Comparison of ENCODE assay signal across 13 mouse cellular contexts in genomic region chr7:130938005-130938404, GRCm38 (mm10). TPM values are rescaled to one million over a fixed set of nuclear protein-coding genes. Genes with fewer than 3 reads are reported as not detected.
DNase-seq lines count a peak whose midpoint lies in the region; ATAC-seq and TF ChIP-seq lines count a peak whose summit lies in the region.
"Had no signal": no experiment of that assay in that cellular context is flagged by ENCODE, and none has a peak within 500 bp of the region (broad histone marks: within the 10 kb centered on the region; RNA-seq: fewer than 3 reads in every experiment).

No protein-coding gene starts in this region.

- no peak for ATAC-seq in forebrain, embryonic 11.5 days (replicated peaks; ENCODE audit: low FRiP score)
- no peak for ATAC-seq in forebrain, postnatal 0 days
- no peak for ATAC-seq in heart, embryonic 14.5 days (ENCODE audit: insufficient number of reproducible peaks, insufficient read depth, low FRiP score, low read depth)
- no peak for ATAC-seq in limb, embryonic 14.5 days (ENCODE audit: low FRiP score, low read depth)

- peak; percentile 37 for DNase-seq in forebrain, embryonic 11.5 days (ENCODE audit: low spot score)
- DNase-seq in forebrain, postnatal 0 days = no peak
- no peak for DNase-seq in heart, postnatal 4 days
- DNase-seq in left cerebral cortex, adult 2 months (ENCODE audit: extremely low spot score in 1 of 2, low spot score in 2 of 2) = no peak
- DNase-seq in left cerebral cortex, postnatal 36 days (ENCODE audit: low spot score in 2 of 2) = no peak
- DNase-seq in limb, embryonic 14.5 days (ENCODE audit: low spot score) = no peak
- no peak for DNase-seq in thymus, adult 18-20 months
- DNase-seq: adrenal gland, adult 8-10 months had no signal

- peaks cover 47% of the 10 kb centered on the region for H3K27me3 ChIP-seq in forebrain, embryonic 11.5 days (ENCODE audit: control insufficient read depth, insufficient read depth, low read length)
- peaks cover 33% of the 10 kb centered on the region for H3K27me3 ChIP-seq in forebrain, postnatal 0 days (ENCODE audit: insufficient read depth, low read length)
- peaks cover 31% of the 10 kb centered on the region for H3K27me3 ChIP-seq in heart, embryonic 14.5 days (ENCODE audit: control insufficient read depth, insufficient read depth, low read length)
- peaks cover 54% of the 10 kb centered on the region for H3K27me3 ChIP-seq in limb, embryonic 14.5 days (ENCODE audit: control insufficient read depth, insufficient read depth, low read length)

- no peak for TF ChIP-seq POLR2A in limb, embryonic 14.5 days (IDR thresholded peaks at IDR 0.05; ENCODE audit: borderline replicate concordance, extremely low read depth, insufficient read depth, insufficient read length)

- H3K4me1 ChIP-seq in forebrain, embryonic 11.5 days (replicated peaks; ENCODE audit: control insufficient read depth, insufficient read depth, low read length) = peaks cover 9% of the 10 kb centered on the region
- peaks cover 7% of the 10 kb centered on the region for H3K4me1 ChIP-seq in forebrain, postnatal 0 days (ENCODE audit: insufficient read depth)
- H3K4me1 ChIP-seq in heart, embryonic 14.5 days (ENCODE audit: control insufficient read depth in 2 of 2, insufficient read depth in 2 of 2, low read length in 2 of 2) = peaks cover 22 to 24% of the 10 kb centered on the region in 2 experiments
- peaks cover 7% of the 10 kb centered on the region; the same call in 1 of the 2 replicates for H3K4me1 ChIP-seq in limb, embryonic 14.5 days (ENCODE audit: control insufficient read depth, insufficient read depth, low read length)

- WGBS in forebrain, embryonic 11.5 days = 67% methylated on average over 4 of the region's 4 CpGs
- 62% methylated on average over 4 of the region's 4 CpGs for WGBS in forebrain, postnatal 0 days
- 60% methylated on average over 4 of the region's 4 CpGs for WGBS in heart, embryonic 14.5 days
- 65% methylated on average over 4 of the region's 4 CpGs for WGBS in limb, embryonic 14.5 days

- no peaks in the 10 kb centered on the region for H3K36me3 ChIP-seq in forebrain, embryonic 11.5 days (ENCODE audit: control insufficient read depth, insufficient read depth, low read length)
- H3K36me3 ChIP-seq in forebrain, postnatal 0 days (ENCODE audit: insufficient read depth) = no peaks in the 10 kb centered on the region
- H3K36me3 ChIP-seq in heart, embryonic 14.5 days (ENCODE audit: control insufficient read depth, insufficient read depth, low read length) = no peaks in the 10 kb centered on the region
- H3K36me3 ChIP-seq in limb, embryonic 14.5 days (ENCODE audit: control insufficient read depth, insufficient read depth, low read length) = no peaks in the 10 kb centered on the region
- H3K36me3 ChIP-seq: lung, embryonic 15.5 days had no signal

- H3K4me3 ChIP-seq in forebrain, embryonic 11.5 days (ENCODE audit: low read depth, low read length) = no peak overlapping the region
- no peak overlapping the region for H3K4me3 ChIP-seq in forebrain, postnatal 0 days (ENCODE audit: low read depth, low read length)
- no peak overlapping the region for H3K4me3 ChIP-seq in heart, embryonic 14.5 days (ENCODE audit: control insufficient read depth in 1 of 2, insufficient read depth in 1 of 2, low read depth in 1 of 2, low read length in 2 of 2)
- H3K4me3 ChIP-seq in left cerebral cortex, adult 2 months = peak overlapping the region; percentile 64
- peak overlapping the region; percentile 62 for H3K4me3 ChIP-seq in limb, embryonic 14.5 days (replicated peaks; ENCODE audit: low read length)

- H3K4me2 ChIP-seq in forebrain, embryonic 11.5 days (ENCODE audit: low read depth, low read length, severe bottlenecking) = no peak overlapping the region
- no peak overlapping the region for H3K4me2 ChIP-seq in forebrain, postnatal 0 days (ENCODE audit: low read depth)
- peak overlapping the region; percentile 95 for H3K4me2 ChIP-seq in heart, embryonic 14.5 days (ENCODE audit: low read length)
- H3K4me2 ChIP-seq in limb, embryonic 14.5 days (replicated peaks; ENCODE audit: low read depth, low read length, severe bottlenecking) = peak overlapping the region; percentile 91

- no peaks in the 10 kb centered on the region for H3K9me3 ChIP-seq in forebrain, embryonic 11.5 days (ENCODE audit: control insufficient read depth, low read length)
- no peaks in the 10 kb centered on the region for H3K9me3 ChIP-seq in forebrain, postnatal 0 days (ENCODE audit: low read length)
- H3K9me3 ChIP-seq in heart, embryonic 14.5 days (ENCODE audit: control insufficient read depth, low read length) = no peaks in the 10 kb centered on the region
- H3K9me3 ChIP-seq in limb, embryonic 14.5 days (ENCODE audit: control insufficient read depth, low read length) = no peaks in the 10 kb centered on the region
- H3K9me3 ChIP-seq: lung, embryonic 15.5 days had no signal

- no peak overlapping the region for H3K27ac ChIP-seq in forebrain, embryonic 11.5 days (ENCODE audit: low read depth, low read length)
- H3K27ac ChIP-seq in forebrain, postnatal 0 days (ENCODE audit: low read depth, low read length) = no peak overlapping the region
- no peak overlapping the region for H3K27ac ChIP-seq in heart, embryonic 14.5 days (replicated peaks in 1 of 2; ENCODE audit: control insufficient read depth in 1 of 2, insufficient read depth in 1 of 2, low read depth in 2 of 2, low read length in 2 of 2)
- H3K27ac ChIP-seq in left cerebral cortex, adult 2 months = peak overlapping the region; percentile 63
- no peak overlapping the region for H3K27ac ChIP-seq in limb, embryonic 14.5 days (replicated peaks; ENCODE audit: low read depth, low read length)
- H3K27ac ChIP-seq: hindbrain, embryonic 14.5 days; lung, embryonic 15.5 days had no signal

- no peak for TF ChIP-seq CTCF in forebrain, postnatal 0 days (IDR thresholded peaks at IDR 0.05; ENCODE audit: low read depth)
- TF ChIP-seq CTCF in left cerebral cortex, adult 2 months (IDR thresholded peaks at IDR 0.05) = no peak

- H3K9ac ChIP-seq in forebrain, embryonic 11.5 days (ENCODE audit: low read length) = no peak overlapping the region
- no peak overlapping the region for H3K9ac ChIP-seq in forebrain, postnatal 0 days
- no peak overlapping the region for H3K9ac ChIP-seq in heart, embryonic 14.5 days (ENCODE audit: low read length)
- no peak overlapping the region for H3K9ac ChIP-seq in limb, embryonic 14.5 days (ENCODE audit: low read depth, low read length, severe bottlenecking)
- H3K9ac ChIP-seq: hindbrain, embryonic 14.5 days; lung, embryonic 15.5 days had no signal

- intact Hi-C loops in left cerebral cortex, adult 2 months (cut with DNase I) = loop anchor here (5.0 kb wide), 1 partner anchor 39 kb away; no protein-coding TSS in a partner anchor
- intact Hi-C loops in left cerebral cortex, postnatal 36 days (cut with DNase I) = no loop called here

RNA-seq across cellular contexts. Expression of gene Htra1, which starts 2.1 kb away (rescaled TPM):
- polyA plus RNA-seq in forebrain, embryonic 11.5 days (2014; fragmentation: Nextera tagmentation; extraction: Ambion mirVana) = 2.7 and 4.2 TPM in 2 replicates
- 30.4 and 36.2 TPM in 2 replicates for total RNA-seq in forebrain, postnatal 0 days (2014; rRNA removed)
- polyA plus RNA-seq in forebrain, postnatal 0 days (2015; fragmentation: Nextera tagmentation; extraction: Ambion mirVana) = 31.7 and 37.3 TPM in 2 replicates
- 60.0 and 73.5 TPM in 2 replicates for polyA plus RNA-seq in heart, embryonic 14.5 days (2014; fragmentation: Nextera tagmentation; extraction: Ambion mirVana)
- 100 to 1,000 TPM; 125 to 139 TPM for total RNA-seq in heart, postnatal 4 days (2021)
- total RNA-seq in left cerebral cortex, adult 2 months (2021) = 100 to 1,000 TPM; 200 to 236 TPM
- 100 to 1,000 TPM; 228 to 243 TPM for total RNA-seq in left cerebral cortex, postnatal 36 days (2021)
- 102 and 124 TPM in 2 replicates for polyA plus RNA-seq in limb, embryonic 14.5 days (2012; rRNA removed)
- polyA plus RNA-seq in limb, embryonic 14.5 days (2014; fragmentation: Nextera tagmentation; extraction: Ambion mirVana) = 224 and 233 TPM in 2 replicates
- total RNA-seq: common myeloid progenitor, adult 5-6 weeks; megakaryocyte, adult 5-6 weeks had no signal

Comparison
In these comparisons a context has a peak if more than half of its experiments do, and no peak if none do; other contexts are left out.
1. H3K4me2 ChIP-seq: peak in heart, embryonic 14.5 days (single experiment) and limb, embryonic 14.5 days (single experiment); none in forebrain, embryonic 11.5 days (single experiment) and forebrain, postnatal 0 days (single experiment).
2. H3K4me3 ChIP-seq: peak in left cerebral cortex, adult 2 months (single experiment) and limb, embryonic 14.5 days (single experiment); none in forebrain, embryonic 11.5 days (single experiment), forebrain, postnatal 0 days (single experiment) and heart, embryonic 14.5 days (0 of 2).